Mouse (Mus musculus) gastrocnemius, postnatal 10 days (tissue): ENCODE measurements around the gene Adgrv1. TPM values are rescaled to one million over a fixed set of nuclear protein-coding genes. Genes with fewer than 3 reads are reported as not detected.
"Not testable (repeated sequence)": the region's sequence is repeated elsewhere in the genome, so short reads cannot be mapped to it uniquely, and the experiment has no call there.

Source experiments
- DNase-seq: peaks from one replicate; pipeline ENCODE4 v3.0.0; 2021; ENCODE audit warnings: mixed read lengths
- long read RNA-seq, 2 experiments: library from polyadenylated mRNA; stranded (forward); transcript quantifications; one replicate each; pipeline ENCODE4 v2.0.0; 2021
- total RNA-seq, 2 experiments: library from RNA; stranded (reverse); gene quantifications; 2 replicates each; pipeline ENCODE4 v1.2.3; 2021

Adgrv1 gene
- total RNA-seq, result under 1 TPM; 0.20 to 0.26 TPM
- long read RNA-seq, experiment 1, result 0 reads
- long read RNA-seq, experiment 2, result 0 reads

DNA sequence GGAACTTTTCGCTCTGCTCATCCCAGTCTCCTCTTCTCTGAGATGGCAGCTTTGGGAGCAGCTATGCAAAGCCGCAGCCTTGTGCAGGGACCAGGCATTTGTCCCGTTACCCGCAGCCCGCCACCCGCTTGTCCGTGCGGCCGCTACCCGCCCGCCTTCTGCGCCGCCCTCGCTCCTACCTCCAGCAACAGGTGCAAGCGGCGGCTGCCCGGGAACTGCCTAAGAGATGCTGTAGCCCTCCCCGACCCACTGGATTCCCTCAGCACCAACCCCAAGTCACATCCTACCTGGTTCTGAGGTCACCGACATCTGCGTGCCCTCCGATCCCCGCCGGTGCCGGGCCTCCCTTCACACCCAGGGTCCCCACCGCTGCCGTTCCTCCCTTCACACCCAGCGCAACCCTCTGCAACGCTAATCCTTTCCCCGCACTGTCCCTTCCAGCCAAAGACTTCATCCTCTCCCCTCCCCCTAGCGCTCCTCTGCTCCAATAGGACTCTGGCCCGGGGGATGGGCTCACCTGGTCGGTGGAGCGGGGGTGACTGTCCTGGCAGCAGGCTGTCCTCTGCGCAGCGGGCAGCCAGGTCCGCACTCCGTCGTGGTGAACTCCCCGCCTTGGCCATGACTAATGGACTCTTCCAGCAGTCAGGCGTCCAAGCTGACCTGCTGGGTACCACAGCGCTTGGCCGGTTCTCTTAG is at the start of gene Adgrv1:
Gene Adgrv1 (minus strand): TSS at position 435 of the 696 bp plus-strand sequence.
- peak; percentile 38 for DNase-seq

GRCm38 (mm10) chr13:81675333-81675732 is 42.4 kb upstream of the Adgrv1 start:
- DNase-seq, result no peak

- DNase-seq, result no peak
Observed at GRCm38 (mm10) chr13:81667713-81668112, 34.8 kb upstream of the Adgrv1 start.

- DNase-seq, result no peak
Observed at GRCm38 (mm10) chr13:81664331-81664698, 31.4 kb upstream of the Adgrv1 start.

DNA sequence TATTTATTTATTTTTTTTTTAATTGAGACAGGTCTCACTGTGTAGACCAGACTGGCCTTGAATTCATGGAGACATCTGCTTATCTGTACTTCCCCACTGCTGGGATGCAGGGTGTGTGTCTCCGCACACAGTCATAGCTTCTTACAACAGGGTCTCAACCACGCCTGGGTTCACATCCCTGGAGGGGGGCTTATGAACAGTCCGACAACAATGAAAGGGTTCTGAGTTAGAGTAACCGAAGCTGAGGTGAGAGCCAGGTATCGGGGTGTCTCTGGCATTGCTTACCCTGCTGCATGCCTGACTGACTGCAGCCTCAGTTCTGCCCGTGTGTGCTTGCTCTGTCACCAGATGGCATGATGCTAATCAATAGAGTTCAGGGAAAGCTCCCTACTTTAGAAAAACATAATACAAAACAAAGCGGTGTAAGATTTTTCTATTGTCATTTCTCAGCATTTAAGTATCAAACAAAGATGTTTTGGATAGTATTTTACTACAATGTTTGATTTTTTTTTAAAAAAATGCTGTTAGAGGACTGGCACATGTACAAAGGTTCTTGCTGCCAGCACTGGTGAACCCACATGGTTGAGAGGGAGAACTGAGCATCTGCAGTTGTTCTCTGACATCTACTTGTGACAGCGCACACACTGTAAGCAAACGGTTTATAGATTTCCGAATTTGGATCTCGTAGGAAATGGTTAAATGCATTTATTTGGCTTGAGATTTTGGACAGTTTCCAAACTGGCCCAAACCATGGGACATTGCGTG is 30.8 kb upstream of the Adgrv1 start:
- no peak for DNase-seq

GRCm38 (mm10) chr13:81658053-81658752 is 25.2 kb upstream of the Adgrv1 start:
- no peak for DNase-seq

DNA sequence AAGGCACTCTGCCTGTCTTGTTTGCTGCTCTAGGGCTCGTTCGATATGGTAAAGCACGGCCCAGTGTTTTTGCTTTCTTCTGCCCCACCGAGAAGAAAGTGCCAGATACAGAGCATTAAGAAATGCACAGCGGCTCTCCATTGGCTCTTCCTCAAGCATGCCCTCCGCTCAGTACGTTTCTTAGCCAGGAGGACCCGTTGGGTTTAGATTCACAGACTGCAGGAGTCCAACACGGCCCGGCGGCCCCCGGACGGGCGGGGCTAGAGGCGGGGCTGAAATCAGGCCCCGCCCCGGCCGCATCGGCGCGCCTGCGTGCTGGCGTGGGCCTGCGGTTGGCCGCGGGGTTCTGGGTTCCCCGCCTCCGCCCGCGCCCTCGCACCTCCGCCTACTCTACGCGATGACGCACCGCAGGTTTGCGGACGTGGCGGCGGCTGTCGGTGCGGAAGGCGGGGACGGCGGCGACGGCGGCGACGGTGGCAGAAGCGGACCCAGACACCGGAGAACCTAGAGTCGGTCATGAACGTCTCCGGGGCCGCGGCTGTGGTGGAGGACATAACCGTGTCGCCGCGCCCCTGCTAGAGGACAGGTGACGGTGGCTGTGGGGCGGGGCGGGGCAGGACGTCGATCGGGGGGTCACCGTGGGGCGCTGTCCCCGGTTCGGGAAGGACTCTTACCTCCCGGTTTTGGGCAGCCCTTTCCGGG is 24.5 kb upstream of the Adgrv1 start, which contains the start of gene Lysmd3:
Gene Lysmd3 (plus strand): TSS at position 313 of the 702 bp plus-strand sequence.
- DNase-seq, result peak; percentile 92

DNA sequence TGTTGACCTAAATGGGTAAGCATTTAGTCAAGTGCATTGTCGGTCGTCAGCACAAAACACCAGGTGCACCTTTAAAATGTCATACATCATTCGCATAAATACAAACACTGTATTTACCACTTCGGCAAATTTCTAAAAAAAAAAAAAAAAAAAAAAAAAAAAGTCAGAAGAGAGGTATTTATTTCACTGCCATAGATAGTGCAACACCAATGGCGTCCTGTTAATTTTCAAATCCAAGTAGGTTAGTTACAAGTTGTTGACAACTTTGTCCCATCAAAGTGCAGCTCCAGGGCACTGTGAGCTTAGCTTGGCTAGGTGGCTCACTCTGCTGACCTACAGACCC is 24.0 kb upstream of the Adgrv1 start:
- DNase-seq, result no peak

DNA sequence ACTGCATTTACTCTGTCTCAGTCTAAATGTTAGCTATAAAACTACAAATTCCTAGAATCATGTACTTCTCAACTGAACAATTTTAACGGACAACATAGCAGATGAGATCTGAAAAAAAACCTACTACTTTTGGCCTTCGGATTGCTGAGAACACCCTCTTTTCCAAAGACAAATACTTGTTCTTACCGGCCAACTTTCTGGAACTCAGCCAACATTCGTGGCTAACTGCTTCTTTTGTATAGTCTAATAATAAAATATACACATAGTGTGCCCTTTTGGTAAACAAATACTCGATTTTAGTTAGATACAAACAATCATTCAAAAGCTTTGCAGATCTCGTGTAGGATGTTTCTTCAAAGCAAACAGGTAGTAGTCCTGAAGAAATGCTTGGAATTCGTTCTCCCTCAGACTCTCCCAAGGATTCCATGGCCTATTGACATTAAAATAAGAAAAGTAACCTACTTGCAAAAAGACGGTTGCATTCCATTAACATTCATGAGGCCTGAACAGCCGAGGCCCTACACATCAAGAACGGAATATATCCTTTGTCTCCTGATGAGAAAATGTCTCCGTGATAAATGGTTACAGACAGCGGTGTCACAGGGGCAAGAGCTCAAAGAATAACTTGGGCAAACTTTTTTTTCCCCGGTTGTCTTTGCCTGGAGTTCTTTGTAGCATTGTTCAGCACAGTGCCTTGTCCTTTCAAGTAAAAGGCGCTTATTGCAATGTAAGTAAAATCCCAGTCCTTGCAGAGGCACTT is 23.3 kb upstream of the Adgrv1 start:
- DNase-seq, result no peak

- DNase-seq, result not testable (repeated sequence)
Observed at GRCm38 (mm10) chr13:81650382-81650781, 17.4 kb upstream of the Adgrv1 start.

DNA sequence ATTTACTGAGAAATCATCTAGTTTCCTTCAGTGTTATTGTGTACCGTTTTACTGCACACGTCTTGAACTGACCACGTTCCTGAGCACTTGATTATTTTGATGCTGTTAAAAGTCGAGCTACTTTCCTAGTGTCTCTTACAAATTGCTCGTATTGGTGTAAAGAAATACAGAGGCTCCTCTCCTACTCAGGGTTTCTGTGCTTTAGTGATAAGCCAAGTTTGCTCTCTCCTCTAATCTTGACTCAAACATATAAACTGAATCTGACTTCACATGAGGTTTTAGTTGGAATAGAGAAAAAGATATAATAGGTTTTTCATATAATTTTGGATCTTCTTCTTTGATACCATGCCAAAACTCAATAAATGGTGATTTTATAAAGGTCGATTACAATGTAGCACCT is 13.4 kb upstream of the Adgrv1 start:
- no peak for DNase-seq

DNA sequence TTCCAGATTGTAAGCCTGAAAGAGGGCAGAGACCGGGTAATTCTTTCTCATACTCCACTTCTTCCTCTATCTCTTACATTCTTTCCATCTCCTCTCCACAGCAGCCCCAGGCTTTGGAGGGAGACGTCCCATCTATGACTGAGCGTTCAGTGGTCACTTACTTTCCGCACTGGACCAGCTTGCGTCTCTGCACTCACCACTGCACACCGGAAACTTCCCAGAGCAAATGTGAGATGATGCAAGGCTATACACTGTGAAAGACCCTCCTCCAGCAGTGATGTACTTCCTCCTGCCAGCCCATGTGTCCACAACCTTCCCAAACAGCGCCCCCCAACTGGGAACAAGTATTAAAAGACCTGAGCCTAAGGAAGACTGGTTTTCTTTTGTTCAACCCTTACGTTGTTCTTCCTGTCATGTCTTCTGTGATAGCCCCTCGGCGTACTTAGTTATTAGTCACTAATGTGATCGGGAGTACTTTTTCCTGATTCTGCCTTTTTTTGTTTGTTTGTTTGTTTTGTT is 11.2 kb upstream of the Adgrv1 start:
- no peak for DNase-seq

DNA sequence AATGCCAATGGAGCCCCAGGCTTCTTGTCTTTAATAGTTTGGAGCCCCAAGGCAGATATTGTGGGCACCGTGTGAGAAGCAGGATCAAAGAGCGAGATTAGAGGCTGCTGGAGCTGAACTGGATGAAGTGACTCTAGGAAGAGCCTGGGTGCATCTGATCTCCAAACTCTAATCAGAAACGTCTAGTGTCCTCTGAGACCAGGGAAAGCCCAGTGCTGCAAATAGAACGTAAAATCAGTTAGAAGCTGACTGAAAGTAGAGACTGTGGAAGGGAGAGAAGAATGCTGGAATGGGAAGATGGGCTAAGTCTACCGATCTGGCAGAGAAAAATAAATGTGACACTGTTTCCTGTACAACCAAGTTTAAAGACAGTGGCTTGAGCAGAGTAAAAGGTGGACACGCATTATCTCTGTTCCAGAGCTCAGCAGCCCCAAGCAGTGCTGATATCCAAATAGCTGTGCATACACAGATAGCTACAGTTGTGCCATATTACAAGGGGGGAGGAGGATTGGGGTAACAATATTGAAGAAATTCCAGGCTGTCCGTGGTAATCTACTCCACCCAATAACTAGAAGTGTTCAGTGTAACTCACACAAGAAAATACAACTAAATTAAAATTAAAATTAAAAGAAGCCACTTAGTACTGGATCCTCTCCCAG is 9.7 kb upstream of the Adgrv1 start:
- DNase-seq, result no peak

- peak; percentile 49 for DNase-seq
Observed at GRCm38 (mm10) chr13:81641289-81642045, 8.5 kb upstream of the Adgrv1 start.

DNA sequence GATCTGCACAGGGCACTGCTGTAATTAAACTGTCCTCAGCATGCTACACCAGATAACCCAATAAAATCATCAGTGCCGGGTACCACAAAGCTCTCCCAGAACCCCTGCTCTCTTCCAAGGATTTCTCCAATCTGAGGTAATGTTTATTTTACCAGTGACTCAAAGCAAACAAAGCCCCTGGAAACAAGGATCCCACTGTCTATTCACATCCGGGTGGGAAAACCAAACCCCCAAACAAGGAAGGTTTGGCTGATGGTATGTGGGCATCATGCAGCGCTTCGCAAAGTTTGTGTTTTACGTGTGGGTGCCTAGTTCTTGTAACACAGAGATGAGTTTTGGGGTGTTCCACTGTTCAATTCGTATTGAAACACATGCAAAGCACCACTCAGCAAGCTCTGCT is 7.9 kb upstream of the Adgrv1 start:
- DNase-seq, result no peak

DNA sequence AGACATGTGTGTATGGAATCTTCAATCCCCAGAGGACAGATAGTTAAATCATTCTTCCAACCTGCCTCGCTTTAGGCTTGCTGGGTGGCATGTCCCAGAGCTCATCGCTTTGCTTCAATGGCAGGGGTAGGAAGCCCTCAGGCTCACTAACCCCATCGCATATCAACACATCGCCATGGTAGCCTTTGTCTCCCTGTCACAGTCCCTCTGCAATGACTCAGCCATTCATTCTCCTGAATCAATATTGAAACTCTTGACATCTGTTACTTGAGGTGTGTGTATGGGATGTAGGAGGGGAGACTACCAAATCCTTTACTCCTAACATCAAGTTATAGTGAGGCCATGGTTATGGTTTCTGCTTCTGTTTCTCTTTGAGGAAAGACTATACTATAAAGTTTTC is 6.7 kb upstream of the Adgrv1 start:
- no peak for DNase-seq

- DNase-seq, result no peak
Observed at GRCm38 (mm10) chr13:81630566-81630965, 2.4 kb downstream of the Adgrv1 start.

- no peak for DNase-seq
Observed at GRCm38 (mm10) chr13:81629395-81629794, 3.6 kb downstream of the Adgrv1 start.

DNA sequence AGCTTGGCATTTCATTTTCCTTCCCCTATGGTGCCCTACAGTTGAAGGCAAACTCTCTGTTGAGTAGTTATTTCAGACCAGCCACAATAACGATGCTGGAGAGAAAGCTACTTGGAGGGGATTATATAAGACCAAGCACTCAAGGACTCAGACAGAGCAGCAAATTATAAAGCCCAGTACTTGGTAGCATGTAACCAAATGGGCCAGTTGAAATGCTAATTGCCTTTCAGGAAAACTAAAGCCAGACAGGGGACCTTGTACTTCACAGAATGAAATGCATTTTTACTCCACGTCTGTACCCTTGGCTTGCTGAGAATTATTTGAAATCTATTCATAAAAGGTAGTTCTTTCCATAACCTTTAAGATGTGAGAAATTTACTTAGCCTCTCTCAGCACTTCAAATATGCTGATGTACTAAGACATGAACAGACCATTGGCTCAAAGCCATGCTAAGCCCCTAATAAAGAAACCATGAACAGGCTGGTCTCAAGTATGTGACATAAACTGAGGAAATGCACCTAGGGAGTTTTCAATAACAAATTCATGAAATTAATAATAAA is 4.2 kb downstream of the Adgrv1 start:
- no peak for DNase-seq

DNA sequence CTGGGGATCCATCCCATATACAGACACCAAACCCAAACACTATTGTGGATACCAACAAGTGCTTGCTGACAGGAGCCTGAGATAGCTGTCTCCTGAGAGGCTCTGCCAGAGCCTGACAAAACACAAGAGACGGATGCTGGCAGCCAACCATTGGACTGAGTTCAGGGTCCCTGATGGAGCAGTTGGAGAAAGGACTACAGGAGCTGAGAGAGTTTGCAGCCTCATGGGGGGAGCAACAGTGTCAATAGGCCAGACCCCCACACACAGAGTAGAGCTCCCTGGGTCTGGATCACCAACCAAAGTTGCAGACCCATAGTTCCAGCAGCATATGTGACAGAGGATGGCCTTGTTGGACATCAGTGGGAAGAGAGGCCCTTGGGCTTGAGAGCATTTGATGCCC is 5.1 kb downstream of the Adgrv1 start:
- DNase-seq, result not testable (repeated sequence)
